Mouse (Mus musculus) CH12.LX (cell line): ENCODE measurements around the gene Zfp280c. TPM values are rescaled to one million over a fixed set of nuclear protein-coding genes. Genes with fewer than 3 reads are reported as not detected.

Experiments
- DNase-seq: peaks from one replicate; pipeline ENCODE4 v3.0.0-alpha.2; 2013; ENCODE audit errors: extremely low read depth
- H3K27ac ChIP-seq: 2 replicates; pipeline ENCODE4 v1.5.1; 2012; ENCODE audit warnings: low read depth, mild to moderate bottlenecking, control low read depth, moderate library complexity; ENCODE audit not compliant: insufficient read depth
- H3K27me3 ChIP-seq: replicated peaks from 2 replicates; pipeline ENCODE3; 2012; ENCODE audit warnings: inconsistent platforms
- H3K36me3 ChIP-seq, 2 experiments: replicated peaks in 1 of 2; 2 replicates each; pipeline versions ENCODE3 to v1.6.1; 2012; ENCODE audit warnings: inconsistent platforms in 1 of 2, low read length in 1 of 2, mild to moderate bottlenecking in 1 of 2, mixed read lengths in 1 of 2, moderate library complexity in 1 of 2; ENCODE audit not compliant: control insufficient read depth in 1 of 2, insufficient read depth in 1 of 2
- H3K4me1 ChIP-seq, 2 experiments: 2 replicates each; pipeline ENCODE4 v1.6.1; 2012; ENCODE audit warnings: inconsistent platforms in 1 of 2, moderate library complexity in 1 of 2; ENCODE audit not compliant: insufficient read depth in 2 of 2, control insufficient read depth in 1 of 2
- H3K4me2 ChIP-seq: 2 replicates; pipeline ENCODE4 v1.6.1; 2012; ENCODE audit warnings: low read depth, mild to moderate bottlenecking, control low read depth; ENCODE audit not compliant: poor library complexity, insufficient read depth, severe bottlenecking
- H3K4me3 ChIP-seq, 3 experiments: fragments of 150-350 bp in 1 of 3; sonication (generic) in 1 of 3; replicated peaks in 1 of 3; 2 replicates each; pipeline versions ENCODE3 to v1.5.1; 2011 to 2012; ENCODE audit warnings: low read depth in 2 of 3, low read length in 2 of 3, mild to moderate bottlenecking in 2 of 3, moderate library complexity in 2 of 3, control low read depth in 1 of 3, improper control_type of control experiment in 1 of 3, inconsistent platforms in 1 of 3, mixed read lengths in 1 of 3; ENCODE audit not compliant: poor library complexity in 1 of 3
- H3K79me2 ChIP-seq: replicated peaks from 2 replicates; pipeline ENCODE4 v1.6.1; 2012; ENCODE audit warnings: mild to moderate bottlenecking, moderate library complexity; ENCODE audit not compliant: control insufficient read depth, poor library complexity, insufficient read depth, severe bottlenecking; ENCODE audit errors: extremely low read depth
- H3K9ac ChIP-seq: 2 replicates; pipeline ENCODE4 v1.6.1; 2012; ENCODE audit warnings: low read depth, mild to moderate bottlenecking, control low read depth, moderate library complexity; ENCODE audit not compliant: insufficient read depth
- H3K9me3 ChIP-seq: replicated peaks from 2 replicates; pipeline ENCODE3; 2012; ENCODE audit warnings: low read length, inconsistent platforms, mixed read lengths
- CHD2 ChIP-seq: IDR thresholded peaks from 2 replicates; pipeline ENCODE4 v1.6.1; 2011; ENCODE audit warnings: low read length, improper control_type of control experiment
- ELF1 ChIP-seq: IDR thresholded peaks from 2 replicates; pipeline ENCODE4 v1.6.1; 2014; ENCODE audit warnings: low read depth, mild to moderate bottlenecking, inconsistent platforms, low read length, improper control_type of control experiment
- EP300 ChIP-seq: IDR thresholded peaks from 2 replicates; pipeline ENCODE4 v1.6.1; 2011; ENCODE audit warnings: low read length, improper control_type of control experiment
- ETS1 ChIP-seq: conservative IDR thresholded peaks from 2 replicates; pipeline ENCODE4 v1.6.1; 2012; ENCODE audit warnings: low read depth, mild to moderate bottlenecking, inconsistent platforms, low read length, improper control_type of control experiment, moderate library complexity
- HCFC1 ChIP-seq: IDR thresholded peaks from 2 replicates; pipeline ENCODE4 v1.6.1; 2012; ENCODE audit warnings: low read depth, mild to moderate bottlenecking, inconsistent platforms, low read length, improper control_type of control experiment
- KAT2A ChIP-seq: IDR thresholded peaks from 2 replicates; pipeline ENCODE4 v1.6.1; 2012; ENCODE audit warnings: low read length, improper control_type of control experiment, inconsistent platforms; ENCODE audit not compliant: insufficient replicate concordance
- MAZ ChIP-seq: IDR thresholded peaks from 2 replicates; pipeline ENCODE4 v1.6.1; 2012; ENCODE audit warnings: low read depth, mild to moderate bottlenecking, inconsistent platforms, low read length, improper control_type of control experiment, moderate library complexity
- MEF2A ChIP-seq: IDR thresholded peaks from 2 replicates; pipeline ENCODE4 v1.6.1; 2014; ENCODE audit warnings: low read depth, mild to moderate bottlenecking, inconsistent platforms, low read length, improper control_type of control experiment, borderline replicate concordance
- POLR2A ChIP-seq: IDR thresholded peaks from 2 replicates; pipeline ENCODE4 v1.6.1; 2011; ENCODE audit warnings: low read depth, mild to moderate bottlenecking, improper control_type of control experiment, low read length
- RAD21 ChIP-seq: IDR thresholded peaks from 2 replicates; pipeline ENCODE4 v1.6.1; 2011; ENCODE audit warnings: low read depth, mild to moderate bottlenecking, low read length, improper control_type of control experiment, moderate library complexity
- UBTF ChIP-seq: IDR thresholded peaks from 2 replicates; pipeline ENCODE4 v1.6.1; 2012; ENCODE audit warnings: low read depth, mild to moderate bottlenecking, inconsistent platforms, low read length, improper control_type of control experiment, moderate library complexity
- USF2 ChIP-seq: conservative IDR thresholded peaks from 2 replicates; pipeline ENCODE4 v1.6.1; 2011; ENCODE audit warnings: low read depth, low read length, improper control_type of control experiment
- ZMIZ1 ChIP-seq: IDR thresholded peaks from 2 replicates; pipeline ENCODE4 v1.6.1; 2012; ENCODE audit warnings: low read depth, mild to moderate bottlenecking, inconsistent platforms, low read length, improper control_type of control experiment
- ZNF384 ChIP-seq: IDR thresholded peaks from 2 replicates; pipeline ENCODE4 v1.6.1; 2012; ENCODE audit warnings: low read depth, low read length, improper control_type of control experiment, inconsistent platforms
- dilution Hi-C: fragments of 300-500 bp; cut with MboI; formaldehyde crosslinking; loops from 2 replicates; pipeline ENCODE4 v1.14.3; 2020; ENCODE audit warnings: low sequenced_read_pairs; ENCODE audit not compliant: extremely low pct_unique_long_range_greater_than_20kb, extremely low pct_ligation_motif_present
- in situ Hi-C: fragments of 300-500 bp; cut with MboI; formaldehyde crosslinking; loops from 3 replicates; pipeline ENCODE4 v1.14.3; 2019; ENCODE audit warnings: low sequenced_read_pairs, low pct_ligation_motif_present, low pct_unique_long_range_greater_than_20kb, mixed read lengths
- polyA plus RNA-seq: library from polyadenylated mRNA; unstranded; fragments of >175 nt; gene quantifications from 2 replicates; pipeline ENCODE4 v1.2.1, GENCODE M21; 2012; ENCODE audit warnings: low read depth; ENCODE audit not compliant: insufficient read length
- total RNA-seq, 2 experiments: library from RNA; depleted of rRNA; stranded (reverse); fragments of 300-350 nt in 1 of 2; fragments of >200 nt in 1 of 2; gene quantifications; 2 replicates each; pipeline ENCODE4 v1.2.3; 2012 to 2014

Zfp280c gene
- total and polyA plus RNA-seq, 3 experiments = 12.5 to 30.5 (median 29.2) TPM

DNA sequence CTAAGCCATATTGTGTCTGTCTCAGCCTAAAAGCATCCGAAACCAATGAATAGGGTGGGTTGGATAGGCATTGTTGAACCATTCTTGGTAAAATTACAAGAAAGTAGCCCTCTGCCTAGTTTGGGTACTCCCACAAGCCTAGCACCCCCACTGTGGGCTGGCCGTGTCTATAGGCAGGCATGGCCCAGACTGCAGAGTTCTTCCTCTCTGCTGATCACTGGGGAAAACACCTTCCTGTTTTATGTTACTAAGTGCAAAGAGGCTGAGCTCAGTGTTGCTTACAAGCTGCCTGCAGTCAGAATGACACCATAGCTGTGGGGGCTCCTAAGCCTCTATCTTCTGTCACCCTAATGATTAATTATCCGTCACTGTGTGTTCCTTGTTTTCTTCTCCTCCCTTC, 70.8 kb downstream of the Zfp280c start:
- no peak overlapping the region for H3K9ac ChIP-seq
- H3K27me3 ChIP-seq = no peaks in the 10 kb centered on the region
- peak; percentile 29 for DNase-seq
- H3K4me3 ChIP-seq = no peak overlapping the region
- no peaks in the 10 kb centered on the region for H3K9me3 ChIP-seq
- H3K79me2 ChIP-seq = no peaks in the 10 kb centered on the region
- no peak overlapping the region for H3K4me2 ChIP-seq
- no peaks in the 10 kb centered on the region for H3K36me3 ChIP-seq
- TF ChIP-seq RAD21 = no peak
- in situ Hi-C loops (no loop called here), dilution Hi-C loops (no loop called here)
- H3K4me1 ChIP-seq = peaks cover 0 to 21% of the 10 kb centered on the region in 2 experiments; a peak in 3 of 4 replicates
- H3K27ac ChIP-seq = no peak overlapping the region

GRCm38 (mm10) chrX:48521651-48522050, 72.7 kb downstream of the Zfp280c start:
- Histone ChIP-seq H3K4me2 (no peak overlapping the region), H3K27me3 (no peaks in the 10 kb centered on the region), H3K27ac (no peak overlapping the region), H3K36me3 (no peaks in the 10 kb centered on the region), H3K4me1 (peaks cover 0 to 21% of the 10 kb centered on the region in 2 experiments; a peak in 3 of 4 replicates), H3K4me3 (no peak overlapping the region), H3K9ac (no peak overlapping the region), H3K9me3 (no peaks in the 10 kb centered on the region)
- dilution Hi-C loops (no loop called here), in situ Hi-C loops (no loop called here)
- no peak for DNase-seq
- TF ChIP-seq USF2 (no peak), HCFC1 (no peak), CHD2 (no peak), ELF1 (no peak), UBTF (no peak)
- TF ChIP-seq, all 38 proteins: peak for 0
- no peaks in the 10 kb centered on the region for H3K79me2 ChIP-seq

DNA sequence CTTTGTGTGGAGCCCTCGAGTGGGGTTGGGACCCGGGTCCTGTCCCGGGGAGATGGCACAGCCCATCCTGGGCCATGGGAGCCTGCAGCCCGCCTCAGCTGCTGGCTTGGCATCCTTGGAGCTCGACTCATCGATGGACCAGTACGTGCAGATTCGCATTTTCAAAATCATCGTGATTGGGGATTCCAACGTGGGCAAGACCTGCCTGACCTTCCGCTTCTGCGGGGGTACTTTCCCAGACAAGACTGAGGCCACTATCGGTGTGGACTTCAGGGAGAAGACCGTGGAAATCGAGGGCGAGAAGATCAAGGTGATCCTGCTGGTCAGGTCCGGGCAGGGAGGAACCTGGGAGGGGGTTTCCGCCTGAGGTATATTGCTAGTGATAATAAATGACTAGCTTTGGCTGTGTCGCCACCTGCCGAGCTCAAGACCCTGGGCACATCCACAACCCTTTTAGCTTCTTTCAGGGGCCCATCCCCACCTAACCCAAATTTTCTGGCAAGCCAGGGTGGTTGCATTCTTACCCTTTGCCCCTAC, 74.7 kb downstream of the Zfp280c start:
- H3K4me3 ChIP-seq = no peak overlapping the region
- dilution Hi-C loops = no loop called here
- no peak overlapping the region for H3K9ac ChIP-seq
- in situ Hi-C loops = no loop called here
- DNase-seq = no peak
- H3K27ac ChIP-seq = no peak overlapping the region
- no peak overlapping the region for H3K4me2 ChIP-seq
- H3K36me3 ChIP-seq = no peaks in the 10 kb centered on the region
- TF ChIP-seq MEF2A = no peak
- no peak for TF ChIP-seq ZNF384
- no peak for TF ChIP-seq ETS1
- TF ChIP-seq EP300 = no peak
- no peak for TF ChIP-seq KAT2A
- no peak for TF ChIP-seq RAD21
- TF ChIP-seq ZMIZ1 = no peak
- no peak for TF ChIP-seq HCFC1
- TF ChIP-seq MAZ = no peak
- TF ChIP-seq POLR2A = no peak
- TF ChIP-seq, all 38 proteins: peak for 0
- Histone ChIP-seq H3K27me3 (no peaks in the 10 kb centered on the region), H3K9me3 (no peaks in the 10 kb centered on the region), H3K4me1 (peaks cover 0 to 14% of the 10 kb centered on the region in 2 experiments; a peak in 3 of 4 replicates), H3K79me2 (no peaks in the 10 kb centered on the region)
